Mouse (Mus musculus): Measurements from ENCODE around the gene Fry. TPM values are rescaled to one million over a fixed set of nuclear protein-coding genes. Genes with fewer than 3 reads are reported as not detected.

The Fry gene
- polyA plus RNA-seq, 1 experiment from 2014 or later: 10.8 TPM

- Histone ChIP-seq H3K4me2 (replicated peaks) (no peak overlapping the region), H3K9ac (no peak overlapping the region), H3K9me3 (no peaks in the 10 kb centered on the region; the same call in 1 of the 2 replicates), H3K27ac (no peak overlapping the region), H3K4me1 (peaks cover 11% of the 10 kb centered on the region), H3K4me3 (no peak overlapping the region), H3K36me3 (no peaks in the 10 kb centered on the region), H3K27me3 (no peaks in the 10 kb centered on the region)
- no peak for ATAC-seq (ENCODE audit: low FRiP score, low read depth)
- WGBS: 83% methylated on average over 2 of the region's 2 CpGs
Observed at GRCm38 (mm10) chr5:150331821-150332220, 213.4 kb downstream of the Fry start.

GRCm38 (mm10) chr5:150332810-150333209 is 214.4 kb downstream of the Fry start:
- no peak overlapping the region for H3K27ac ChIP-seq
- no peak for ATAC-seq (ENCODE audit: low FRiP score, low read depth)
- 85% methylated on average over 5 of the region's 5 CpGs for WGBS
- H3K36me3 ChIP-seq: no peaks in the 10 kb centered on the region
- H3K9ac ChIP-seq: no peak overlapping the region
- H3K4me1 ChIP-seq: peaks cover 11% of the 10 kb centered on the region
- H3K4me3 ChIP-seq: no peak overlapping the region
- H3K27me3 ChIP-seq: no peaks in the 10 kb centered on the region
- no peak overlapping the region for H3K4me2 ChIP-seq (replicated peaks)
- H3K9me3 ChIP-seq: no peaks in the 10 kb centered on the region; the same call in 1 of the 2 replicates

- peaks cover 11% of the 10 kb centered on the region for H3K4me1 ChIP-seq
- no peak overlapping the region for H3K27ac ChIP-seq
- no peak overlapping the region for H3K4me3 ChIP-seq
- no peaks in the 10 kb centered on the region for H3K27me3 ChIP-seq
- H3K9ac ChIP-seq: no peak overlapping the region
- ATAC-seq (ENCODE audit: low FRiP score, low read depth): no peak
- H3K9me3 ChIP-seq: no peaks in the 10 kb centered on the region; the same call in 1 of the 2 replicates
- H3K4me2 ChIP-seq (replicated peaks): no peak overlapping the region
- 60% methylated on average over 10 of the region's 10 CpGs for WGBS
- H3K36me3 ChIP-seq: no peaks in the 10 kb centered on the region
Observed at GRCm38 (mm10) chr5:150333328-150333731, 214.9 kb downstream of the Fry start.

- Histone ChIP-seq H3K4me1 (peaks cover 16% of the 10 kb centered on the region), H3K36me3 (no peaks in the 10 kb centered on the region), H3K4me2 (replicated peaks) (no peak overlapping the region), H3K27ac (no peak overlapping the region), H3K27me3 (no peaks in the 10 kb centered on the region), H3K4me3 (no peak overlapping the region), H3K9me3 (peaks cover 7% of the 10 kb centered on the region; the same call in 1 of the 2 replicates), H3K9ac (no peak overlapping the region)
- 45% methylated on average over 10 of the region's 10 CpGs for WGBS
- no peak for ATAC-seq (ENCODE audit: low FRiP score, low read depth)
Observed at GRCm38 (mm10) chr5:150336451-150336850, 218.0 kb downstream of the Fry start.

GRCm38 (mm10) chr5:150337696-150338095 is 219.3 kb downstream of the Fry start:
- Histone ChIP-seq H3K27me3 (no peaks in the 10 kb centered on the region), H3K9me3 (peaks cover 7% of the 10 kb centered on the region; the same call in 1 of the 2 replicates), H3K36me3 (no peaks in the 10 kb centered on the region), H3K27ac (no peak overlapping the region; the same call in 1 of the 2 replicates), H3K4me1 (peaks cover 16% of the 10 kb centered on the region), H3K9ac (no peak overlapping the region), H3K4me2 (replicated peaks) (no peak overlapping the region), H3K4me3 (no peak overlapping the region)
- no peak for ATAC-seq (ENCODE audit: low FRiP score, low read depth)
- WGBS: 83% methylated on average over 7 of the region's 7 CpGs

GRCm38 (mm10) chr5:150340944-150341343 is 222.5 kb downstream of the Fry start:
- Histone ChIP-seq H3K4me1 (peaks cover 4% of the 10 kb centered on the region), H3K4me3 (no peak overlapping the region), H3K4me2 (replicated peaks) (no peak overlapping the region), H3K27ac (no peak overlapping the region), H3K9me3 (peaks cover 7% of the 10 kb centered on the region; the same call in 1 of the 2 replicates), H3K36me3 (no peaks in the 10 kb centered on the region), H3K9ac (no peak overlapping the region), H3K27me3 (no peaks in the 10 kb centered on the region)
- WGBS: 67% methylated on average over 5 of the region's 5 CpGs
- no peak for ATAC-seq (ENCODE audit: low FRiP score, low read depth)

GRCm38 (mm10) chr5:150342139-150342538 is 223.7 kb downstream of the Fry start:
- no peak overlapping the region for H3K9ac ChIP-seq
- no peaks in the 10 kb centered on the region for H3K27me3 ChIP-seq
- no peak overlapping the region for H3K27ac ChIP-seq
- 81% methylated on average over 3 of the region's 3 CpGs for WGBS
- H3K4me2 ChIP-seq (replicated peaks): no peak overlapping the region
- ATAC-seq (ENCODE audit: low FRiP score, low read depth): no peak
- no peak overlapping the region for H3K4me3 ChIP-seq
- H3K9me3 ChIP-seq: peaks cover 11% of the 10 kb centered on the region
- H3K4me1 ChIP-seq: peaks cover 4% of the 10 kb centered on the region
- peaks cover 5% of the 10 kb centered on the region for H3K36me3 ChIP-seq

- H3K4me2 ChIP-seq (replicated peaks): no peak overlapping the region
- peaks cover 4% of the 10 kb centered on the region for H3K9me3 ChIP-seq
- WGBS: 94% methylated on average over 7 of the region's 7 CpGs
- no peak overlapping the region for H3K4me3 ChIP-seq
- no peak overlapping the region for H3K9ac ChIP-seq
- H3K27ac ChIP-seq: no peak overlapping the region
- peaks cover 12% of the 10 kb centered on the region for H3K36me3 ChIP-seq
- H3K27me3 ChIP-seq: no peaks in the 10 kb centered on the region
- ATAC-seq (ENCODE audit: low FRiP score, low read depth): no peak
- peaks cover under 1% of the 10 kb centered on the region for H3K4me1 ChIP-seq
Observed at GRCm38 (mm10) chr5:150345946-150346345, 227.5 kb downstream of the Fry start.

GRCm38 (mm10) chr5:150346378-150346777 is 227.9 kb downstream of the Fry start:
- H3K36me3 ChIP-seq: peaks cover 12% of the 10 kb centered on the region
- whole genome bisulfite sequencing: 83% methylated on average over 4 of the region's 4 CpGs
- no peak overlapping the region for H3K9ac ChIP-seq
- no peak for ATAC-seq (ENCODE audit: low FRiP score, low read depth)
- H3K4me1 ChIP-seq: no peaks in the 10 kb centered on the region
- H3K4me2 ChIP-seq (replicated peaks): no peak overlapping the region
- peaks cover 4% of the 10 kb centered on the region for H3K9me3 ChIP-seq
- no peak overlapping the region for H3K27ac ChIP-seq
- no peak overlapping the region for H3K4me3 ChIP-seq
- no peaks in the 10 kb centered on the region for H3K27me3 ChIP-seq

- Histone ChIP-seq H3K4me3 (no peak overlapping the region), H3K36me3 (peaks cover 12% of the 10 kb centered on the region), H3K27me3 (no peaks in the 10 kb centered on the region), H3K9ac (no peak overlapping the region), H3K27ac (no peak overlapping the region), H3K4me1 (no peaks in the 10 kb centered on the region), H3K9me3 (peaks cover 4% of the 10 kb centered on the region), H3K4me2 (replicated peaks) (no peak overlapping the region)
- WGBS: 90% methylated on average over 2 of the region's 2 CpGs
- ATAC-seq (ENCODE audit: low FRiP score, low read depth): no peak
Observed at GRCm38 (mm10) chr5:150347845-150348244, 229.4 kb downstream of the Fry start.

- peaks cover 12% of the 10 kb centered on the region for H3K36me3 ChIP-seq
- no peak overlapping the region for H3K9ac ChIP-seq
Observed at GRCm38 (mm10) chr5:150348302-150348701, 229.9 kb downstream of the Fry start.

GRCm38 (mm10) chr5:150351191-150351590 is 232.7 kb downstream of the Fry start:
- 77% methylated on average over 2 of the region's 2 CpGs for WGBS
- Histone ChIP-seq H3K4me1 (no peaks in the 10 kb centered on the region), H3K36me3 (peaks cover 16% of the 10 kb centered on the region), H3K9me3 (peaks cover 4% of the 10 kb centered on the region), H3K4me3 (no peak overlapping the region), H3K9ac (no peak overlapping the region), H3K27me3 (no peaks in the 10 kb centered on the region), H3K27ac (no peak overlapping the region), H3K4me2 (replicated peaks) (no peak overlapping the region)
- no peak for ATAC-seq (ENCODE audit: low FRiP score, low read depth)

More at GRCm38 (mm10) chr5:150348302-150348701, 229.9 kb downstream of the Fry start:
- Histone ChIP-seq H3K27me3 (no peaks in the 10 kb centered on the region), H3K27ac (no peak overlapping the region), H3K4me2 (replicated peaks) (no peak overlapping the region), H3K9me3 (peaks cover 4% of the 10 kb centered on the region), H3K4me1 (no peaks in the 10 kb centered on the region), H3K4me3 (no peak overlapping the region)
- no peak for ATAC-seq (ENCODE audit: low FRiP score, low read depth)
- 80% methylated on average over 1 of the region's 1 CpGs for WGBS

- ATAC-seq (ENCODE audit: low FRiP score, low read depth): no peak
- H3K27me3 ChIP-seq: no peaks in the 10 kb centered on the region
- no peak overlapping the region for H3K9ac ChIP-seq
- no peak overlapping the region for H3K27ac ChIP-seq
- 87% methylated on average over 14 of the region's 14 CpGs for WGBS
- no peaks in the 10 kb centered on the region for H3K4me1 ChIP-seq
- no peak overlapping the region for H3K4me2 ChIP-seq (replicated peaks)
- H3K4me3 ChIP-seq: no peak overlapping the region
- no peaks in the 10 kb centered on the region for H3K9me3 ChIP-seq
- peaks cover 4% of the 10 kb centered on the region; the same call in 1 of the 2 replicates for H3K36me3 ChIP-seq
Observed at GRCm38 (mm10) chr5:150358671-150359070, 240.2 kb downstream of the Fry start.
